Mouse (Mus musculus) stomach, postnatal 0 days (tissue): ENCODE measurements around the gene Pum1.

ENCODE experiments used
- CTCF ChIP-seq: IDR thresholded peaks from 2 replicates; pipeline ENCODE4 v1.5.1; 2016; ENCODE audit warnings: antibody characterized with exemption, low read depth, mild to moderate bottlenecking, moderate library complexity
- EP300 ChIP-seq: optimal IDR thresholded peaks from 2 replicates; pipeline ENCODE3; 2016; ENCODE audit warnings: antibody characterized with exemption

GRCm38 (mm10) chr4:130791811-130792375 is 128.8 kb downstream of the Pum1 start:
- TF ChIP-seq EP300 (no peak), CTCF (no peak)
